Mouse (Mus musculus) myocyte (in vitro differentiated cells): ENCODE results near the gene Rbms3. TPM values are rescaled to one million over a fixed set of nuclear protein-coding genes. Genes with fewer than 3 reads are reported as not detected.

Experiments
- H3K27me3 ChIP-seq: one replicate; pipeline ENCODE4 v1.6.1; 2011; ENCODE audit not compliant: control insufficient read depth, insufficient read depth, insufficient read length
- H3K36me3 ChIP-seq: one replicate; pipeline ENCODE4 v1.6.1; 2011; ENCODE audit not compliant: control insufficient read depth, insufficient read depth
- H3K4me2 ChIP-seq: one replicate; pipeline ENCODE4 v1.6.1; 2011; ENCODE audit warnings: low read depth, control low read depth
- H3K4me3 ChIP-seq: one replicate; pipeline ENCODE4 v1.5.1; 2011; ENCODE audit warnings: mild to moderate bottlenecking, control low read depth, moderate library complexity
- H3K79me2 ChIP-seq: one replicate; pipeline ENCODE4 v1.6.1; 2011; ENCODE audit not compliant: control insufficient read depth, insufficient read depth
- H3ac ChIP-seq: one replicate; pipeline ENCODE4 v1.6.1; 2011; ENCODE audit not compliant: control insufficient read depth, insufficient read length
- CEBPB ChIP-seq: IDR thresholded peaks from 2 replicates; pipeline ENCODE4 v1.6.1; 2011; ENCODE audit warnings: mild to moderate bottlenecking, moderate library complexity; ENCODE audit not compliant: poor library complexity, insufficient read depth, severe bottlenecking
- E2F4 ChIP-seq: IDR thresholded peaks from one replicate; pipeline ENCODE4 v1.6.1; 2011; ENCODE audit warnings: mild to moderate bottlenecking, control low read depth, moderate library complexity; ENCODE audit not compliant: insufficient read depth
- MAX ChIP-seq: IDR thresholded peaks from one replicate; pipeline ENCODE4 v1.6.1; 2011; ENCODE audit warnings: low read depth, mild to moderate bottlenecking, control low read depth
- MYOD1 ChIP-seq, 3 experiments: IDR thresholded peaks; one replicate each; pipeline ENCODE4 v1.6.1; 2011; ENCODE audit warnings: control low read depth in 2 of 3, low read depth in 2 of 3, mild to moderate bottlenecking in 2 of 3, moderate library complexity in 1 of 3; ENCODE audit not compliant: insufficient read length in 2 of 3, control insufficient read depth in 1 of 3
- MYOG ChIP-seq, 3 experiments: IDR thresholded peaks; one replicate each; pipeline ENCODE4 v1.6.1; 2011; ENCODE audit warnings: control low read depth in 2 of 3, low read depth in 2 of 3, mild to moderate bottlenecking in 2 of 3; ENCODE audit not compliant: insufficient read length in 2 of 3, control insufficient read depth in 1 of 3, insufficient read depth in 1 of 3
- POLR2A ChIP-seq: IDR thresholded peaks from one replicate; pipeline ENCODE4 v1.6.1; 2011; ENCODE audit warnings: low read depth, mild to moderate bottlenecking, control low read depth, moderate library complexity; ENCODE audit not compliant: insufficient read length
- POLR2AphosphoS2 ChIP-seq: IDR thresholded peaks from one replicate; pipeline ENCODE4 v1.6.1; 2011; ENCODE audit warnings: low read depth, control low read depth; ENCODE audit not compliant: insufficient read length
- REST ChIP-seq: IDR thresholded peaks from one replicate; pipeline ENCODE4 v1.6.1; 2011; ENCODE audit warnings: mild to moderate bottlenecking, control low read depth, moderate library complexity; ENCODE audit not compliant: insufficient read depth, insufficient read length
- SRF ChIP-seq: IDR thresholded peaks from one replicate; pipeline ENCODE4 v1.6.1; 2011; ENCODE audit warnings: low read depth; ENCODE audit not compliant: control insufficient read depth, insufficient read length
- TCF12 ChIP-seq: IDR thresholded peaks from one replicate; pipeline ENCODE4 v1.6.1; 2011; ENCODE audit warnings: mild to moderate bottlenecking, control low read depth; ENCODE audit not compliant: poor library complexity, insufficient read depth, severe bottlenecking
- TCF3 ChIP-seq: IDR thresholded peaks from one replicate; pipeline ENCODE4 v1.6.1; 2011; ENCODE audit warnings: low read depth, control low read depth; ENCODE audit not compliant: insufficient read length
- USF1 ChIP-seq: IDR thresholded peaks from one replicate; pipeline ENCODE4 v1.6.1; 2011; ENCODE audit warnings: low read depth, mild to moderate bottlenecking, control low read depth, moderate library complexity
- polyA plus RNA-seq: library from polyadenylated mRNA; unstranded; fragments of >200 nt; fragmentation: generic; extraction: Trizol; gene quantifications from one replicate; pipeline ENCODE4 v1.2.1, GENCODE M21; 2012; ENCODE audit warnings: missing spikeins

The Rbms3 gene
- polyA plus RNA-seq, 1 experiment = 4.5 TPM

DNA sequence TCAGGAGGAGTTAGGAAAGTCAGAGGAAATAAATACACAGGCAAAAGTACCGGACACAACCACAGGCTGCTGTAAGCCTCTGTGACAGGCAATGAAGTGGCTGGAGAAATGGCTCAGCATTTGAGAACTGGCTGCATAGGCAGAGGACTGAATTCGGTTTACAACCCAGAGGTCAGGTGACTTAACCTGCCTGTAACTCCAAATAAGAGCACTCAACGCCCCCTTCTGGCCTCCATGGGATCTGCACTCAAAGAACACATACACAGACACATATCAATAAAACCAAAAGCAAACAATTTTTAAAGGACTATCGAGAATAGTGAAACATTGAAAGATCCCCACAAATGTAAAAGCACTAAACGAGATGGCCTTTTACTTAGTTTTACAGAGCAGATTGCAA is 1096.3 kb downstream of the Rbms3 start:
- Histone ChIP-seq H3K36me3 (no peaks in the 10 kb centered on the region), H3K4me2 (no peak overlapping the region), H3K79me2 (no peaks in the 10 kb centered on the region), H3K27me3 (no peaks in the 10 kb centered on the region), H3ac (no peak overlapping the region), H3K4me3 (no peak overlapping the region)
- TF ChIP-seq SRF (no peak), MYOG (IDR thresholded peaks at IDR 0.05; ENCODE audit: control insufficient read depth in 1 of 3, insufficient read depth in 1 of 3, insufficient read length in 2 of 3, low read depth in 2 of 3) (no peak), CEBPB (no peak), USF1 (no peak), POLR2A (no peak), TCF12 (no peak), POLR2AphosphoS2 (no peak), MAX (no peak), REST (no peak), MYOD1 (IDR thresholded peaks at IDR 0.05; ENCODE audit: control insufficient read depth in 1 of 3, insufficient read length in 2 of 3, low read depth in 2 of 3) (no peak), TCF3 (no peak), E2F4 (no peak)

- H3K36me3 ChIP-seq = no peaks in the 10 kb centered on the region
- no peak overlapping the region for H3K4me2 ChIP-seq
- H3K27me3 ChIP-seq = no peaks in the 10 kb centered on the region
- H3K79me2 ChIP-seq = no peaks in the 10 kb centered on the region
- H3ac ChIP-seq = no peak overlapping the region
- TF ChIP-seq USF1 (no peak), TCF3 (no peak), SRF (no peak)
- H3K4me3 ChIP-seq = no peak overlapping the region
Observed at GRCm38 (mm10) chr9:116531121-116531520, 1098.6 kb downstream of the Rbms3 start.

DNA sequence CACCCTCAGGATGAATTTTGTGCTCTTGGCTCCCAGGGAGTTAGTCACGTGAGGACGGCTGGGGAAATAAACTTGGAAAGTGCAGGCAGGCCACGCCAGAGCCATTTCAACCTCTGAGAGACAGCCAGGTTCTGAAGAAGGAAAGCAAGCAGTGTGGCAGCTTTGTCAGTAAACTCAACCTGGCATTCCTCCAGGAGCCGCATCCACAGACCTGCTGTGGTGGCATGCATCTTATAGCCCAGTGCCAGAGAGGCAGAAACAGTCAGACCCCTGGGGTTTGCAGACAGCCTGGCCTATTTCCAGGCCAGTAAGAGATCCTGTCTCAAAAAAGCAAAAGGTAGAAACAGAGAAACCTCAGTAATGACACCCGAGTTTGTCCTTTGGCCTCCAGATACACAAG is 1105.3 kb downstream of the Rbms3 start:
- no peak overlapping the region for H3K4me2 ChIP-seq
- TF ChIP-seq USF1 = no peak
- TF ChIP-seq E2F4 = no peak
- TF ChIP-seq TCF3 = no peak
- no peak for TF ChIP-seq SRF
- no peak for TF ChIP-seq REST
- TF ChIP-seq TCF12 = no peak
- TF ChIP-seq POLR2A = no peak

More for the DNA sequence above, 1105.3 kb downstream of the Rbms3 start:
- no peak overlapping the region for H3ac ChIP-seq
- H3K4me3 ChIP-seq = no peak overlapping the region
- H3K27me3 ChIP-seq = no peaks in the 10 kb centered on the region
- no peaks in the 10 kb centered on the region for H3K79me2 ChIP-seq
- H3K36me3 ChIP-seq = no peaks in the 10 kb centered on the region
